Mouse (Mus musculus) CD4-positive, CD25-positive, alpha-beta regulatory T cell (primary cell): Measurements from ENCODE around the gene Ppp1r17. TPM values are rescaled to one million over a fixed set of nuclear protein-coding genes. Genes with fewer than 3 reads are reported as not detected.

Experiments
- polyA plus RNA-seq: library from polyadenylated mRNA; unstranded; fragments of 100-300 nt; shearing (Covaris generic); gene quantifications from one replicate; pipeline ENCODE4 v1.2.1, GENCODE M21; 2017

The Ppp1r17 gene
- not detected for polyA plus RNA-seq

DNA sequence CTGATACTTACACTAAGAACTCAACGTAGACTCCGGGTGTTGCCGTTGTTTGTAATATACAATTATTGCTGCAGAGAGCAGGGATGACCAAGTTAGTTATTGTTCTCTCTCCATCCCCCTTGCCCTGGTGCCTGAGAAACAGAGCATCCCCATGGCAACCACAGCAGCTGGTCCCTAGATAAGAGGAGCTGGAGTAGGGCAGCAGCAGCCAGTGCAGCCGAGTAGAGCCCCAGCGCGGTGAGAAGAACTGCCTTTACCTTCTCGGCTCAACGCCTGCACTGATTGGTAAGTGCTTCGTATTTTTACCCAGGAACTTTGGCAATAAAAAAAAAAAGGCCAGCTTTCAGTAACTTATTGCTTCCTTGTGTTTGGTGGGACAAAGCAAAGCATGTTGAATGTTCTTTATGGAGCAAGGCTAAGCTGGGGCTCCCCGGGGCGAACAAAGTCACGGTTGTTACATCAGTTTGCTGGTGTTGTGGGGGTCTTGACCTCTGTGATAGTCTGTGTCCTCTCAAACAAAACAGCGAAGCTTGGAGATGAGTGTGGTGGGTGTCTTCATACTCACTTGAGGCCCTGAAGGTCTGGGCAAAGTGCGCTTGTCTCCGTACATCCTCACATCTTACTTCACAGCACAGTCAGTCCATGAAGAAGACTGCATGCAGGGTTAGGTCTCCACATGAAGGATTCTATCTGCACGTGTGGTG lies at the start of gene Ppp1r17:
Gene Ppp1r17 (plus strand): TSS at position 207 of the 704 bp plus-strand sequence.

Other genes starting within 250 kb of the Ppp1r17 start
- not detected for gene Itprid1, start 180.6 kb upstream of the Ppp1r17 start, polyA plus RNA-seq